Mouse (Mus musculus) lung, postnatal 0 days (tissue): ENCODE results near the gene Slc45a3. TPM values are rescaled to one million over a fixed set of nuclear protein-coding genes. Genes with fewer than 3 reads are reported as not detected.

Experiments used
- ATAC-seq: fragments of 200-750 bp; cut with Nextera tagmentation; 2 replicates; pipeline ENCODE4 v1.8.0; 2017; ENCODE audit warnings: moderate library complexity
- DNase-seq: peaks from one replicate; pipeline ENCODE4 v3.0.0-alpha.2; 2016; ENCODE audit warnings: low spot score
- H3K27ac ChIP-seq: fragments of 300-500 bp; sonication (generic); 2 replicates; pipeline ENCODE4 v1.5.1; 2014; ENCODE audit warnings: antibody characterized with exemption, mild to moderate bottlenecking, low read length, mixed read lengths
- H3K27me3 ChIP-seq: fragments of 300-500 bp; sonication (generic); replicated peaks from 2 replicates; pipeline ENCODE4 v1.6.1; 2014; ENCODE audit warnings: low read length, mixed read lengths; ENCODE audit not compliant: insufficient read depth
- H3K36me3 ChIP-seq: fragments of 300-500 bp; sonication (generic); 2 replicates; pipeline ENCODE4 v1.6.1; 2014; ENCODE audit warnings: low read length, mixed read lengths; ENCODE audit not compliant: insufficient read depth
- H3K4me1 ChIP-seq: fragments of 300-500 bp; sonication (generic); 2 replicates; pipeline ENCODE4 v1.6.1; 2014; ENCODE audit warnings: antibody characterized with exemption, low read depth, low read length, mixed read lengths; ENCODE audit not compliant: insufficient read depth
- H3K4me2 ChIP-seq: fragments of 300-500 bp; sonication (generic); replicated peaks from 2 replicates; pipeline ENCODE4 v1.6.1; 2014; ENCODE audit warnings: low read depth, mild to moderate bottlenecking, low read length, moderate library complexity, mixed read lengths
- H3K4me3 ChIP-seq: fragments of 300-500 bp; sonication (generic); 2 replicates; pipeline ENCODE4 v1.5.1; 2014; ENCODE audit warnings: low read depth, low read length
- H3K9ac ChIP-seq: fragments of 300-500 bp; sonication (generic); replicated peaks from 2 replicates; pipeline ENCODE4 v1.6.1; 2014; ENCODE audit warnings: low read depth, mild to moderate bottlenecking
- H3K9me3 ChIP-seq: fragments of 300-500 bp; sonication (generic); 2 replicates; pipeline ENCODE4 v1.6.1; 2016; ENCODE audit warnings: low read length, mixed read lengths
- CTCF ChIP-seq: IDR thresholded peaks from 2 replicates; pipeline ENCODE4 v1.5.1; 2016; ENCODE audit warnings: antibody characterized with exemption, mild to moderate bottlenecking
- EP300 ChIP-seq: IDR thresholded peaks from 2 replicates; pipeline ENCODE4 v1.6.1; 2016; ENCODE audit warnings: antibody characterized with exemption, mild to moderate bottlenecking, control low read depth
- WGBS: fragments of 180-500 bp; shearing (Covaris S2); extraction: QIAGEN DNeasy Blood & Tissue Kit; methylation state at CpG from one replicate; pipeline ENCODE4 v1.1.7; 2014; 5-methylcytosine and 5-hydroxymethylcytosine counted together
- polyA plus RNA-seq: library from polyadenylated mRNA; unstranded; fragments of >200 nt; fragmentation: Nextera tagmentation; extraction: Ambion mirVana; gene quantifications from 2 replicates; pipeline ENCODE4 v1.2.1, GENCODE M21; 2015

The Slc45a3 gene
- polyA plus RNA-seq, 1 experiment from 2014 or later, result 5.7 TPM

DNA sequence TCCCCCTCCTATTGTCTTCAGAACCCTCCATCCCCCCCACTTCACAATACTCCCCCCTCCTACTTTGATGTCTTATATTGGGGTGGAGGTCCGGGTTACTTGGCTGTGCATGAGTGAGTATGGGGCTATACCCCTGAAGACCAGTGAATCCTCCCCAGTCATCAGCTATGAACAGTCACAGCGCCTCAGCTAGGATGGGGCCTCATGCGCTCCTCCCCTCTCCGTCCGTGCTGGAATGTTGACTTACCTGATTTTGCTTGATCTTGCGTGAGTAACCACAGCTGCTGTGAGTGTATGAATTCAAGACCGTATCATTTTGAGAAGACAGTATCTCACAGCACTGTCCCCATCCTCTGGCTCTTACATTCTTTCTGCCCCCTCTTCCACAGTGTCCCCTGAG lies 57.1 kb downstream of the Slc45a3 start:
- Histone ChIP-seq H3K27me3 (no peaks in the 10 kb centered on the region), H3K4me3 (no peak overlapping the region), H3K9me3 (no peaks in the 10 kb centered on the region), H3K36me3 (peaks cover 43% of the 10 kb centered on the region), H3K4me2 (no peak overlapping the region), H3K9ac (no peak overlapping the region), H3K4me1 (no peaks in the 10 kb centered on the region), H3K27ac (no peak overlapping the region)
- no peak for TF ChIP-seq EP300
- no peak for TF ChIP-seq CTCF
- WGBS, result 69% methylated on average over 7 of the region's 7 CpGs
- DNase-seq, result no peak
- ATAC-seq, result no peak

DNA sequence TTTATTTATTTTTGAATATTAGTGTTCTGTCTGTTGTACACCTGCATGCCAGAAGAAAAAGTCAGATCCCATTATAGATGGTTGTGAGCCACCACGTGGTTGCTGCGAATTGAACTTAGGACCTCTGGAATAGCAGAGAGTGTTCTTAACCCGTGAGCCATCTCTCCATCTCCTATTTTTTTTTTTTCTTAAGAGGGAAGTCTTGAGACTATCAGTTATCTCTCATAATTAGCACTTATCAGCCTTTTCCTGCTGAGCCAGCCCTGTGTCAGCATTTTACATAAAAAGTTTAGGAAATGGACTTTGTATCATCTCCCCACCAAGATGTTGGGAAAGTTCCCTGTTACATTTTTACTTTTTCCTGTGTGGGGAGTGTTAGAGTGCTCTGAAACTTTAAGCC lies 59.3 kb downstream of the Slc45a3 start:
- Histone ChIP-seq H3K4me1 (no peaks in the 10 kb centered on the region), H3K27me3 (no peaks in the 10 kb centered on the region), H3K9me3 (no peaks in the 10 kb centered on the region), H3K27ac (no peak overlapping the region), H3K4me2 (no peak overlapping the region), H3K36me3 (peaks cover 48% of the 10 kb centered on the region), H3K9ac (no peak overlapping the region), H3K4me3 (no peak overlapping the region)
- ATAC-seq (no peak), DNase-seq (no peak)
- TF ChIP-seq CTCF, result no peak
- no peak for TF ChIP-seq EP300
- 73% methylated on average over 3 of the region's 3 CpGs for WGBS

DNA sequence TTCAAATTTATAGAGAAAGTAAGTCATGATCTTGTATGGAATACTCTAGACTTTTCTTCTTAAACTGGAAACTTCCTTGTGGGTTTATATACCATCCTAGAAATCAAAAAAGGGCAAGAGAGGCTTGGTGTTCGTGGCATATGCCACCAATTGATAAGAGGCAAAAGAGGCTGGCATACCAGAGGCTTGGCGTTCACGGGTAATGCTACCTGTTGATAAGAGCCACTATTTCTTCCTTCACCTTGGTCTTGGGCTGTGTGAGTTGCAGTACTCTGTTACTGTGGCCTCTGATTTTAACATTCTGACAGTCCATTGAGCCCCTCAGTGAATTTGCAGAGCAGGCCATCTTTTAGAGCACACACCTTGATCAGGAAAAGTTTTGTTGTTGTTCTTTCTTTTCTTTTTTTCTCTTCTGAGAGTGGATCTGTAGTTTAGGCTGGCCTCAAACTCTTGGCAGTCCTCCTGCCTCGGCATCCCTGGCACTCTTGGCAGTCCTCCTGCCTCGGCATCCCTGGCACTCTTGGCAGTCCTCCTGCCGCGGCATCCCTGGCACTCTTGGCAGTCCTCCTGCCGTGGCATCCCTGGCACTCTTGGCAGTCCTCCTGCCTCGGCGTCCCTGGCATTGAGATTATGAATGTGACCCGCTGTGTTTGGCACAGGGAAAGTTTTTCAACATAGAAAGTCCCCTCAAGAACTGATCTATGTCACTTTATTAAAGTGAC lies 64.3 kb downstream of the Slc45a3 start:
- 81% methylated on average over 11 of the region's 11 CpGs for WGBS
- no peak overlapping the region for H3K27ac ChIP-seq
- H3K4me1 ChIP-seq, result no peaks in the 10 kb centered on the region; the same call in 1 of the 2 replicates
- H3K9ac ChIP-seq, result no peak overlapping the region
- ATAC-seq (no peak), DNase-seq (no peak)
- H3K4me2 ChIP-seq, result no peak overlapping the region
- no peaks in the 10 kb centered on the region for H3K9me3 ChIP-seq
- H3K4me3 ChIP-seq, result no peak overlapping the region
- TF ChIP-seq EP300, result no peak
- no peak for TF ChIP-seq CTCF
- H3K27me3 ChIP-seq, result no peaks in the 10 kb centered on the region
- peaks cover 40% of the 10 kb centered on the region for H3K36me3 ChIP-seq

DNA sequence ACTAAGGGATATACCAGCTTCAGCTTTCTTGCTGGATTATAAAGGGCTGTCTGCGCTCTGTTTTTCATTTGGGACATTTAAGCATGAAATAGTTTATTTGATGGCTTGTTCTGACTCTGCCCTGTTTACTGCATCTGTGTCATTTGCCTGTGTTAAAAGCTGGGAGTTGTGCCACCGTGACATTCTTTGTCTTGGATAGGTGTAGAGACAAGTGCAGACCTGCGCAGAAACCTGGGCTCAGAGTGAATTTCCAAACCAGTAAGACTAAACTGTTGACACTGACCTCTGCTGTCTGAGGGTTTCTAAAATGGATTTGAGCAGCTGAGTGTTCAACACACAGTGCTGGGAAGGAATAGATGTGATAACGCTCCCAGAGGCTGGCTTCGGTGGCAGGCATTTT lies 65.2 kb downstream of the Slc45a3 start:
- no peak for TF ChIP-seq EP300
- no peak for TF ChIP-seq CTCF
- Histone ChIP-seq H3K27ac (no peak overlapping the region), H3K4me2 (no peak overlapping the region), H3K36me3 (peaks cover 36% of the 10 kb centered on the region), H3K27me3 (no peaks in the 10 kb centered on the region), H3K4me1 (no peaks in the 10 kb centered on the region; the same call in 1 of the 2 replicates), H3K9ac (no peak overlapping the region), H3K4me3 (no peak overlapping the region), H3K9me3 (no peaks in the 10 kb centered on the region)
- no peak for DNase-seq
- no peak for ATAC-seq
- 89% methylated on average over 5 of the region's 5 CpGs for WGBS

DNA sequence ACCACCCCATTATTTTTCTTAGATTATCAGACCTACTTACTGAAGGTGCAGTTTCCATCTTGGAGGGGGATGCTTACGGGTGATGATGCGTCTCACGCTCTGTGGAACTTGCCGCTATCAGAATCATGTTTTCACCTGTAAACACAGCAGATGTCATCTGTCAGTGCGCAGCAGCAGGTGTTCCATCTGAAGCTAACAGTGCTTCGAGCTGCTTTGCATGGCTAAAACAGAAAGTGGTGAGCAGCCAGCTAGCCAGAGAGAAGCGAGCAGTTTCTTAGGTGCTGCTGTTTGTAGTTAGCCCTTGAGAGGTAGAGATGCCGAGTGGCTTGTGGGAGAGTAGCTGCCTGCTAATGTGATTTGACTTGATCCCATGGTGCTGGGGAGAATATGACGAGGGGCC lies 65.6 kb downstream of the Slc45a3 start:
- ATAC-seq (no peak), DNase-seq (no peak)
- no peak for TF ChIP-seq CTCF
- TF ChIP-seq EP300, result no peak
- H3K4me3 ChIP-seq, result no peak overlapping the region
- no peak overlapping the region for H3K27ac ChIP-seq
- WGBS, result 86% methylated on average over 9 of the region's 9 CpGs
- no peaks in the 10 kb centered on the region for H3K27me3 ChIP-seq
- peaks cover 36% of the 10 kb centered on the region for H3K36me3 ChIP-seq
- H3K9ac ChIP-seq, result no peak overlapping the region
- H3K9me3 ChIP-seq, result no peaks in the 10 kb centered on the region
- H3K4me1 ChIP-seq, result no peaks in the 10 kb centered on the region; the same call in 1 of the 2 replicates
- H3K4me2 ChIP-seq, result no peak overlapping the region

DNA sequence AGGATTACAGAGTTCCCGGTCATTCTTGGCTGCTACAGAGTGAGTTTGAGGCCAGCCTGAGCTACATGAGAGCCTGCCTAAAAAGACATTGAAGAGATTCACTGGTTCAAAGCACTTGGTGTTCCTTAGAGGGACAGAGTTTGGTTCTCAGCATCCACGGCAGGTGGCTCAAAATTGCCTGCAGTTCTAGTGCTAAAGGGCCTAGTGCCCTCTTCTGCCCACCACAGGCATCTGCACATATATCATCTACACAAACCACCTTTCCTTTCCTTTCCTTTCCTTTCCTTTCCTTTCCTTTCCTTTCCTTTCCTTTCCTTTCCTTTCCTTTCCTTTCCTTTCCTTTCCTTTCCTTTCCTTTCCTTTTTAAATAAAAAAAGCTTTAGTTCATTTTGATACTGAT lies 67.8 kb downstream of the Slc45a3 start:
- DNase-seq, result peak; percentile 22
- no peaks in the 10 kb centered on the region for H3K9me3 ChIP-seq
- H3K4me3 ChIP-seq, result no peak overlapping the region
- H3K4me1 ChIP-seq, result no peaks in the 10 kb centered on the region; the same call in 1 of the 2 replicates
- H3K9ac ChIP-seq, result no peak overlapping the region
- peaks cover 26% of the 10 kb centered on the region for H3K36me3 ChIP-seq
- TF ChIP-seq CTCF (peak; percentile 65), EP300 (no peak)
- H3K4me2 ChIP-seq, result no peak overlapping the region
- H3K27me3 ChIP-seq, result no peaks in the 10 kb centered on the region
- H3K27ac ChIP-seq, result no peak overlapping the region
- no peak for ATAC-seq
- WGBS, result 70% methylated on average over 2 of the region's 2 CpGs
